Mouse (Mus musculus) B cell, adult 67 days (primary cell): ENCODE data around the gene Zbtb32. TPM values are rescaled to one million over a fixed set of nuclear protein-coding genes. Genes with fewer than 3 reads are reported as not detected.

ENCODE experiments used
- total RNA-seq, 2 experiments: library from RNA; stranded (reverse); gene quantifications; 4 replicates each; pipeline ENCODE4 v1.2.4; 2023

The Zbtb32 gene
- 1 to 10 TPM in 1 of 2 experiments, under 1 TPM in 1; 0.90 to 1.5 TPM for total RNA-seq

DNA sequence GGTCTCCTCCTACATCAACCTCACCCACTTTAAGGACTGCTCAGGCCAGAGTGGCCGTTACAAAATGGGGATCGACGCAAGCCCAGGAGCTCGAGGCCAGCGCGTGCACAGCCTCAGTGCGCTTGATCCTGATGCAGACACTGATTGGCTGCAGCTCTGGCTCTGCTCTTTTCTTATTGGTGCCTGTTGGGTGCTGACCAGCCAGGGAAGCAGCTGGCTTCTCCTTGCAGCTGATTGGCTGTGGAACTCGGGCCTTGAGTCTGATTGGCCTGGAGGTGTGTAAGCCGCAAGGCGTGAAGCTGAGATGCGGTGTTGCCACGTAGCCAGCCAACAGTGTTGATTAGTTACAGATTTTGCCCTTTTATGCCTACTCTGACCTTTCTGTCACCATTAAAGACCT lies at the start of gene Zbtb32:
Gene Zbtb32 (minus strand): TSS at position 124 of the 400 bp plus-strand sequence.

DNA sequence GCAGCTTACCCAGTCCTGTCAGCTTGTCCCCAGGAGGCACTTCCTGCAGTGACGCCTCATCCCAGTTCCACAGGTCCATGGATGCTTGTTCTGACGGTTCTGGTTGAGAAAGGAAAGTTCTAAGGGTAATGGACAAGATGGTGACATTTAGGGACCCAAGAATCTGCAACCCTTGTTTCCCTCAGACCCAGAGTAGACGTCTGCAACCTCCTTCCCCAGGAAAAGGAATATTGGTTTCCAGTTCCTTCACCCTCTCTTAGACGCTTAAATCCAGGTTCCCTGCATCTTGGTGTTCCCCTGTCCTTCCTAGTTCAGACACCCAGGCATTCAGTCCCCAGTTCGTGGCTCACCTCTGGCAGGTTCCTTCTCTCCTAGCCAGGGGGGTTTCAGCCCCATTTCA lies 37.0 kb upstream of the Zbtb32 start, which contains the start of gene Etv2:
Gene Etv2 (minus strand): TSS at position 101 of the 400 bp plus-strand sequence.

DNA sequence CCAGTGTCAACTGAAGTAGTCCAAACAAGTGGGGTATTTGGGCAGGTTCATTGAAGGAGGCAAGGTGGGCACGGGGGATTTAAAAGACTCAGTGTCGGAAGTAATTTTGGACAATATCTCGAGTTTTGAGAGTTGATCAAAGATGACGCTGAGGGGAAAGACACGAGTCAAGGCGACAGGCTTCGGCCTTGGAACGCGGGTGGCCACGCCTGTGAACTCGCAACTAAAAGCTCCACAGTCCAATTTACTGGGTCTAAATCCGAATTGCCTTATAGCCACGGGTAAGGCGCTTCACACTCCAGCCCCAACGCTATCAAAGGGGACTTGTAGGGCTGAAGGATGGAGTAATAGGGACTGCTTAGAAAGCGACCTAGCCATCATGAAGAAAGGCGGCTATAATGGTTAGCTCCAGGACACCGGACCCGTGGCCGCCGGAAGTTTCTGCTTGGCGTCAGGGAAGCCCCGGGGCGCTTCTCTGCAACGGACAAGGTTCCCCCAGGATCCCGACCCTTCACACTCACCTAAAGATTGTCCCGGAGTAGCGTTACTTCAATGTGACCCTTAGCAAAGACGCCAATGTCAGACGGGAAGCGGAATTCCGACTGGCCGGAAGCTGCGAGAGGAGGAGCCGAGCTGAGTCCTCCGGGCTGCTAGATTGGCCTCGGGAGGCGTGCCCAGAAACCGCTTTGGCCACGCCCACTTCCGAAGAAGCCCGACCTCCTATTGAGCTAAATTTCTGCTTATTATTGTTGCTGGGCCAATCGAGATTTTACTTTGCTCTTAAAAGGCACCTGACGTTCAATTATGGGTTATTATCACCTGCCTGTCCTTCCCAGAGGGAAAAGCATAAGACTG lies 27.0 kb upstream of the Zbtb32 start, which contains the start of gene Cox6b1:
Gene Cox6b1 (minus strand): TSS at position 622 of the 855 bp plus-strand sequence.

DNA sequence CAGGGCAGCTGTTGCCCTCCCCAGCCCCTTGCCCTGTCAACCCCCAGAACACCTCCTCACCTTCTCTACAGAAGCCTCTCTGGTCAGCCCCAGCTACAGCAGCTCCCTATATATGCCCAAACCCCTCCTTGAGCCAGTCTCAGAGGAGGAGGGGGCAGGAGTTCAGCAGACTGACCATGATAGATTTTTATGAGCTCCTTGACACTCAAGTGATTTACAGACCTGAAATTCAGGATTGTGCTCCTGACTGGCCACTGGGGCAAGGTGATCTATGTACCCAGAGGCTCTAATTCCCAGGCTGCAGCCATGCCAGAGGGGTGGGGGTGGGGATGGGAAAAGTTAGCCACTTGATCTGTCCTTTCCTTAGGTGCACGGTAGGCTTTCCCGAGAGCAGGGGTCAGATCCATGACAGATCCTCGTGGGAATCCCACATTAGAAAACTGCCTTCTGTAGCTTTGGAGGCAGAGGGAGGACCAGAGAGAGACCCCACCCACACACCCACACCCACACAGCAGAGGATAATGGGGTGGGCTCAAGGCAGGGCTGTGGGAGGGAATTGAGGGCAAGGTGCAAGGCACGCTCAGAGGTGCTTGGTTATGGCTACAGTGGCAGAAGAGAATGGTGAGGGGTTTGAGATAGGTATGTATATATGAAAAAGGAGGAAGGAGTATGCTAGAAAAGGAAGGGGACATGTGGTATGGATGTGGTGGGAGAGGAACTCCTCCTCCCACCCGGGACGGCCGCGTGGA lies 14.1 kb upstream of the Zbtb32 start, which contains the start of gene Upk1a:
Gene Upk1a (minus strand): TSS at position 194 of the 749 bp plus-strand sequence.

DNA sequence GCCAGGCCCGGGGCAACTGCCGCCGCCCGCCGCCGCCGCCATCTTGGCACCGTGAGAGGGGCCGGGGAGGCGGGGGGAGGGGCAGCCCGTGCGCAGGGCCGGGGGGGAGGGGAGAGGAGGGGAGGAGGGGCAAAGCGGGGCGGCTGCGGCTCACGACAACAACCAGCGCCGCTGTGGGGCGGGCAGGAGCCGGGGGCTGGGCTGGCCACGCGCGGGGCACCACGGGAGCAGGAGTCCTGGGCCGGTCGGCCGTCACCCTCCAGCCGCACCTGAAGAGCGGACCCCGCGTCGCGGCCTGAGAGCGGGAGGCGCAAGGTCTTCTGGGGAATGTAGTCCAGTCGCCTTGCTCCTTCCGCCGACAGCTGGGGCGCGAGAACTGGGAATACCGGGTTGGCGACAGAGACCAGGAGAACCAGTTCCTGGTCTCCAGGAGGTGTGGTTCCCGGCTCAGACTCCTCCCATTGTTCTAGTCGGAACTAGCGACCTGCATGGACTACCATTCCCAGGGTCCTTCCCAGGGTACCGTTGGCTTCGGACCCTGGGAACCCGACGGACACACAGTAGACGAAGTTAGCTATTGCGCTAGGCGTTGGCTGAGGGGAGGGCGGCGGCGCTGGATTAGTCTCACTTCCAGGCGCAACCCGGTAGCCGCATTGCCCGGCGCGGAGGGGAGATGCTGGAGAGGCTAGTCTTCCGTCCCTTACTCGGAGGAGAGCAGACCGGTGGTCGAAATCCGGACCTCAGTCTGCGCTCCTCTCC lies 9.9 kb downstream of the Zbtb32 start, which contains the start of gene Kmt2b:
Gene Kmt2b (minus strand): TSS at position 51 of the 759 bp plus-strand sequence.

DNA sequence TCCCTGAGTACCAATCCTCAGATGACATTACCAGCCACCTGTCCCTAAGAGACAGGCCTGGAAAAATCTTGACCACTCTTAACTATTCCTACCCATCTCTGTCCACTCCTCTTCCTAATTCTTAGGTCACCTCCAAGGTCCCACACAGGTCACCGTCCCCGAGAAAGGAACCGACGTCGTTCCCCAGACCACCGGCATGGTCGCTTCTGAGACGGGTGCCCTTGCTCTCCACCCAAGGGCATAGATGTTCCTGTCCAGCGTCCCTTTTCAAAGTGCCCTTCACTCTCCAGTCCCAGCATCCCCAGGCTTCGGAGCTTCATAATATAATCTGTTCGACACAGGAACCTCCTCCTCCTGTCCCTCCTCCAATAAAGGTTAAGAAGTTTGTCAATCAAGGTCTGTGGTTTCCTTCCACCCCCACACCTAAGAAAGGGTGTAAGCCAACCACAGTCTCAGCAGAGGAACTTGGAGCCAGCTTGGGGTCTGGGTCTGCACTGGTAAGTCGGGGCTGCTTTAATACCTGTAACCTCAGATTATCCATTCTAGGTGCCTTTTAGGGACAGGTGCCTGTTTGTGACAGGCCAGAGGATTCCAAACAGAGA lies 33.6 kb downstream of the Zbtb32 start, which contains the start of gene Igflr1:
Gene Igflr1 (plus strand): TSS at position 458 of the 602 bp plus-strand sequence.

DNA sequence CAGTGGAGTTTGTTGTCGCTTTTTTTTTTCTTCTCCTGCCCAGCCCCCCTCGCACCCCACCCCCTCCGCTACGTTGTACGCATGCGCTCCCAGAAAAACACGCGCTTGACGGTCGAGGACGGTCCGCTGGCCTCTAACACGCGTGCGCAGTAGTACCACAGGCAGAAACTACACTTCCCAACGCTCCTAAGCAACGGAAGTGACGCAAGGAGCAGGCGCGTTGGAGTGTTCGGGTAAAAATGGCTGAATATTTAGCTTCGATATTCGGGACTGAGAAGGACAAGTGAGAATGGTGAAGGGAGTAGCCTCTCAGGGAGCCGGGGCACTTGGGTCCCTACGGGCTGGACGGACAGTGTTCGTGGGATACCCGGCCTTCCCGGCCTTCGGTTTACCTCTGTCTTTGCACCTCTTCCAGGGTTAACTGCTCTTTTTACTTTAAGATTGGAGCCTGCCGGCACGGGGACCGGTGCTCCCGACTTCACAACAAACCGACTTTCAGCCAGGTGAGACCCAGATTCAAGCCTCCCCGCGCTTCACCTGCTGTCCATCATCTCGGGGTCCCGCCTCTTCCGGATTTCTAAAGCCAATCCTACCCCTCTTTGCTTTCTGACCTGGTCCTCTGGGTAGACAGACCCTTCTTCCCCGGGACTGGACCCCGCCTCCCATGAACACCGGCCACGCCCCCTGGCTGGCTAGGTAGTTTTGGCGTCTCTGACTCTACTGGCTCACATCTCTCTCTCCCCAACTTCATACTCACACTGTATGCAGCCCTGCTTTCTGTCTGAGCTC lies 35.4 kb downstream of the Zbtb32 start, which contains the start of the genes U2af1l4, Gm49396 and Psenen:
Gene U2af1l4 (plus strand): TSS at position 185 of the 789 bp plus-strand sequence.
Gene Gm49396 (plus strand): TSS at position 228 of the 789 bp plus-strand sequence.
Gene Psenen (minus strand): TSS at position 511 of the 789 bp plus-strand sequence.

DNA sequence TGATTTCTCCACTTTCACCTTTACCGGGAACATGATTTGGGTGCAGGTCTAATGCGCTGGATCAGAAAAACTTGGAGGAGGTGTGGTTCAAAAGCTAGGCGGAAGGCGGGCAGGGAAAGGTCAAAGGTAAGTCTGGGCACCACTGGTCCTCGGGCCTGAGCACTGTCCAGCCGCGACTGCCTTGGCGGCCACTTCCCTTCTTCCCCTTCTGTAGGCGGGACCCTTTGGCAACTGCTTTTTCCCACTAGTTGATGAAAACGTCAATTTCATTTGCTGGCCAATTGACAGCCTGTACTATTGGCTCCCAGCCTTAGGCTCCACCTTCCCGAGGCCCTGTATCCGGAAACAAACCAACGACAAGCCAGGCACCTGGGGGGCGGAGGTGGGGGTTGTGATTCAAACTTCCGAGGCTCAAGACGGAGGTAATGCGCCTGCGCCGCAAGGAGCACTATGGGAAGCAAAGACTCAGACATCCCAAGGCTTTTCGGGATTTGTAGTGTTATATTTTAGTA lies 39.2 kb downstream of the Zbtb32 start, which contains the start of gene Lin37:
Gene Lin37 (minus strand): TSS at position 396 of the 512 bp plus-strand sequence.

DNA sequence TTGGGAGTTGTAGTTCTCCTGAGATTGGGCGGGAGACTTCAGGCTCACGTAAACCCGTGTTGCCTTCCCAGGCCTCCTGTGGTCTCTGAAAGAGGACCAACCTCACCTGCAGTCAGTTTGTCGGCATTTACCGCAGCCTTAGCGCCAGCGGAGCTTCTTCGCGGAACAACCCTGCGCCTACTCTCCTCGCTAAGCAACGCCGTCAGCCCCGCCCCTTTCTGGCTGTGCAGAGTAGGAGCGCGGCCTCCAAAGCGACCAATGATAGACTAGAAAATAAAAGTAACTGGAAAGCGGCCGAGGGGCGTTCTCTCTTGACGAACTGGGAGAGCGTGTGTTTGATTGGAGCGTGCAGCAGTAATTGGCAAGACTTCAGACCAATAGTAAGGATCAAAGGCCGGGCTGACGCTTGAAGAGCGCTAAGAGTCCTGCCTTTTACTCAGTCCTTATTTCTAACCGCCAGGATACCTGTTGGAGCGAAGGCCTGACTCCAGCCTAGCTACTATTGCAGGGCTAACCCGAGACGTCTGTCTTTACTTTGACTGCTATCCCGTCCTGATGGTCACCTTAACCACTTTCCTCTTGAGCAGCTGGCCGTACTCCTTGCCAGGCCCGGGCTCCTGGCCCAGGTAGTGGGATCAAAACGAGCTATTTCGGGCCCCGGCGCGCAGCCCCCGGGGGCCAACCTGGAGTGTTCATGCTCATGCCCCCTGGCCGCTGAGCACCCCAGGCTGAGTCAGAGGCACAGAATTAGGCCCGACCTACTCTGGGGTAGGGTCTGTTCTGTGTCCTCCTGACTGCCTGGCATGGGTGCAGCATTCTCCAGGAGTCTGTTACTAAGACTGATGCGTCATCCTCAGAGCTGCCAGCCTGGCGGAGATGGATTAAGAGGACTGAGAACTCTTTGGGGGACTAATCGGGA lies 46.3 kb downstream of the Zbtb32 start, which contains the start of the genes Hspb6 and Proser3:
Gene Hspb6 (plus strand): TSS at position 77 of the 919 bp plus-strand sequence.
Gene Proser3 (minus strand): TSS at position 198 of the 919 bp plus-strand sequence.

Other genes with a start within 250 kb of the Zbtb32 start
- gene Lrfn3, start 236.1 kb downstream of the Zbtb32 start, total RNA-seq: not detected
- gene Tyrobp, start 185.1 kb downstream of the Zbtb32 start, total RNA-seq: 10 to 100 TPM; 68.2 to 78.3 TPM
- gene Hcst, start 179.1 kb downstream of the Zbtb32 start, total RNA-seq: 10 to 100 TPM; 48.5 to 50.5 TPM
- 100 to 1,000 TPM; 400 to 437 TPM for gene Nfkbid, start 177.2 kb downstream of the Zbtb32 start, total RNA-seq
- not detected for gene Aplp1, start 153.4 kb downstream of the Zbtb32 start, total RNA-seq
- not detected for gene Kirrel2, start 141.2 kb downstream of the Zbtb32 start, total RNA-seq
- not detected for gene Nphs1, start 140.6 kb downstream of the Zbtb32 start, total RNA-seq
- gene Prodh2, start 105.3 kb downstream of the Zbtb32 start, total RNA-seq: not detected
- 10 to 100 TPM; 18.6 to 20.7 TPM for gene Arhgap33, start 63.8 kb downstream of the Zbtb32 start, total RNA-seq
- 1 to 10 TPM; 3.0 to 4.3 TPM for gene Hspb6, start 46.7 kb downstream of the Zbtb32 start, total RNA-seq
- gene Proser3, start 46.6 kb downstream of the Zbtb32 start, total RNA-seq: 10 to 100 TPM; 18.8 to 27.2 TPM
- gene Lin37, start 39.1 kb downstream of the Zbtb32 start, total RNA-seq: 10 to 100 TPM; 42.2 to 45.2 TPM
- gene U2af1l4, start 35.6 kb downstream of the Zbtb32 start, total RNA-seq: 100 to 1,000 TPM; 107 to 109 TPM
- 10 to 100 TPM; 13.9 to 14.0 TPM for gene Gm49396, start 35.6 kb downstream of the Zbtb32 start, total RNA-seq
- 100 to 1,000 TPM; 129 to 145 TPM for gene Psenen, start 35.3 kb downstream of the Zbtb32 start, total RNA-seq
- gene Igflr1, start 33.5 kb downstream of the Zbtb32 start, total RNA-seq: 1 to 10 TPM; 7.3 to 7.7 TPM
- gene Kmt2b, start 10.2 kb downstream of the Zbtb32 start, total RNA-seq: 100 to 1,000 TPM; 119 to 136 TPM
- gene Upk1a, start 13.9 kb upstream of the Zbtb32 start, total RNA-seq: under 1 TPM; 0.39 to 0.52 TPM
- 100 to 1,000 TPM; 211 to 273 TPM for gene Cox6b1, start 27.2 kb upstream of the Zbtb32 start, total RNA-seq
- not detected for gene Etv2, start 36.9 kb upstream of the Zbtb32 start, total RNA-seq
- gene Rbm42, start 51.4 kb upstream of the Zbtb32 start, total RNA-seq: 100 to 1,000 TPM in 1 of 2 experiments, 10 to 100 TPM in 1; 96.7 to 103 TPM
- gene Haus5, start 66.1 kb upstream of the Zbtb32 start, total RNA-seq: 10 to 100 TPM; 59.7 to 71.7 TPM
- not detected for gene Pmis2, start 72.7 kb upstream of the Zbtb32 start, total RNA-seq
- not detected for gene 2200002J24Rik, start 100.0 kb upstream of the Zbtb32 start, total RNA-seq
- under 1 TPM; 0.29 to 0.59 TPM for gene Atp4a, start 113.3 kb upstream of the Zbtb32 start, total RNA-seq
- gene Tmem147, start 130.6 kb upstream of the Zbtb32 start, total RNA-seq: 10 to 100 TPM; 46.8 to 50.0 TPM
- not detected for gene Gapdhs, start 144.8 kb upstream of the Zbtb32 start, total RNA-seq
- 1 to 10 TPM; 3.8 to 5.0 TPM for gene Sbsn, start 152.6 kb upstream of the Zbtb32 start, total RNA-seq
- gene Dmkn, start 164.8 kb upstream of the Zbtb32 start, total RNA-seq: not detected
- not detected for gene Krtdap, start 189.0 kb upstream of the Zbtb32 start, total RNA-seq
- 10 to 100 TPM; 15.2 to 19.0 TPM for gene Ffar2, start 224.9 kb upstream of the Zbtb32 start, total RNA-seq